Mouse (Mus musculus) fibroblast of lung, adult 2 months (primary cell): ENCODE results near the gene Notch1.

ENCODE experiments used
- DNase-seq: peaks from one replicate; pipeline ENCODE4 v3.0.0-alpha.2; 2011; ENCODE audit warnings: low read depth

Notch1 gene

GRCm38 (mm10) chr2:26529881-26530280 is 13.4 kb upstream of the Notch1 start:
- no peak for DNase-seq

- DNase-seq: no peak
Observed at GRCm38 (mm10) chr2:26529221-26529805, 12.8 kb upstream of the Notch1 start.

- no peak for DNase-seq
Observed at GRCm38 (mm10) chr2:26526443-26527257, 10.2 kb upstream of the Notch1 start.

GRCm38 (mm10) chr2:26525355-26526018 is 9.0 kb upstream of the Notch1 start:
- peak; percentile 94 for DNase-seq

- no peak for DNase-seq
Observed at GRCm38 (mm10) chr2:26522327-26522726, 5.9 kb upstream of the Notch1 start.

GRCm38 (mm10) chr2:26519753-26520152 is 3.3 kb upstream of the Notch1 start:
- DNase-seq: no peak

- no peak for DNase-seq
Observed at GRCm38 (mm10) chr2:26516987-26517386, 524 bp upstream of the Notch1 start.

GRCm38 (mm10) chr2:26515335-26515734 is 1.1 kb downstream of the Notch1 start:
- DNase-seq: no peak

GRCm38 (mm10) chr2:26513105-26513745 is 3.2 kb downstream of the Notch1 start:
- DNase-seq: no peak

GRCm38 (mm10) chr2:26508661-26509060 is 7.8 kb downstream of the Notch1 start:
- no peak for DNase-seq

GRCm38 (mm10) chr2:26507961-26508391 is 8.5 kb downstream of the Notch1 start:
- DNase-seq: no peak

GRCm38 (mm10) chr2:26507481-26507886 is 9.0 kb downstream of the Notch1 start:
- no peak for DNase-seq

- DNase-seq: no peak
Observed at GRCm38 (mm10) chr2:26506746-26507280, 9.7 kb downstream of the Notch1 start.

GRCm38 (mm10) chr2:26504772-26505480 is 11.5 kb downstream of the Notch1 start:
- DNase-seq: no peak

GRCm38 (mm10) chr2:26503661-26504575 is 12.5 kb downstream of the Notch1 start:
- DNase-seq: no peak

- DNase-seq: no peak
Observed at GRCm38 (mm10) chr2:26502863-26503631, 13.4 kb downstream of the Notch1 start.

- DNase-seq: no peak
Observed at GRCm38 (mm10) chr2:26502299-26502862, 14.1 kb downstream of the Notch1 start.

GRCm38 (mm10) chr2:26501651-26502141 is 14.8 kb downstream of the Notch1 start:
- DNase-seq: no peak
